Mouse (Mus musculus): ENCODE measurements around the gene Tubgcp6.

- TF ChIP-seq GATA1 (IDR thresholded peaks at IDR 0.05; ENCODE audit: low read length) (no peak), TAL1 (IDR thresholded peaks at IDR 0.05; ENCODE audit: low read length) (no peak)
These were observed 683 bp upstream of the Tubgcp6 start for GRCm38 (mm10) chr15:89123595-89123994.

Data from erythroblast, embryonic 14.5 days (primary cell).